Mouse (Mus musculus): ENCODE measurements around the gene Aim2. TPM values are rescaled to one million over a fixed set of nuclear protein-coding genes. Genes with fewer than 3 reads are reported as not detected.

The Aim2 gene
- total RNA-seq, 2 experiments from 2014 or later, result 2.5 to 4.1 TPM

DNA sequence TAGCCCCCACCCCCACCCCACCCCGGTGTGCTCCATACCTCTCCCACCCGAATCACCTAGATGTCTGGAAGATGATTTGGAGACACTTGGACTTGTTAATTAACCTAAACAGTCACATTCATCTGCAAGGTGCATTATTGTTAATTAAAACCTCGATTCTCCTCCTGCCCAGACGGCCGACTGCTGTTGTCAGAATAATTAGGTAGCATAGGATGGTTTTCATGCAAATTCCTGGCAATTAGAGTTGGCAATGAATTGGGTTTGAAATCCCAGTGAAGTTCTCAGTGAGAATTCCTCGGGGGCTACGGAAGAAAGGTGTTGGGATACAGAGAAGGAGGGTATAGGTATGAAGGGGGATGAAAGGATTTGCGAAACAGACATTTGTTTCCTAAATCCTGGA is 22.2 kb upstream of the Aim2 start:
- DNase-seq (ENCODE audit: extremely low spot score in 1 of 2, low spot score in 2 of 2), result no peak
- Histone ChIP-seq H3K27ac (no peak overlapping the region), H3K4me3 (no peak overlapping the region)
- intact Hi-C loops (cut with DNase I), result no loop called here
- TF ChIP-seq CTCF (IDR thresholded peaks at IDR 0.05), result no peak

DNA sequence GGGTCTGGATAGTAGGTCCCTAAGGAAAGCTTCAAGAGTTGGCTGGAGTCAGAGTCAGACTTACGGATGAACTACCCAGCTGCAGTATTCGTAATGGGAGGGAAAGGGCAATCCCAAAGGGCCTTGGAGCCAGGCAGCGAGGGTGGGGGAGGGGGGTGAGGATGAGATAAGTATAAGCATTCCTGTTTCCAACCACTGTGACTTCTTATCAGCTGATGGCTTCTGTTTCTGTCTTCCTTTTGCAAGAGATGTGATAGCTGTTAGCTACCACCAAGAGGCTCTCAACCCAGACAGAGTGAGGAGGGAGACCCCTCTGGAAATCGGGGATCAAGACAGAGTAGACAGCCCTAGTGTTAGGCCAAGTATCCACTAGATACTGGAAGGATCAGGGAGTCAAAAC is 21.5 kb upstream of the Aim2 start:
- no peak overlapping the region for H3K4me3 ChIP-seq

DNA sequence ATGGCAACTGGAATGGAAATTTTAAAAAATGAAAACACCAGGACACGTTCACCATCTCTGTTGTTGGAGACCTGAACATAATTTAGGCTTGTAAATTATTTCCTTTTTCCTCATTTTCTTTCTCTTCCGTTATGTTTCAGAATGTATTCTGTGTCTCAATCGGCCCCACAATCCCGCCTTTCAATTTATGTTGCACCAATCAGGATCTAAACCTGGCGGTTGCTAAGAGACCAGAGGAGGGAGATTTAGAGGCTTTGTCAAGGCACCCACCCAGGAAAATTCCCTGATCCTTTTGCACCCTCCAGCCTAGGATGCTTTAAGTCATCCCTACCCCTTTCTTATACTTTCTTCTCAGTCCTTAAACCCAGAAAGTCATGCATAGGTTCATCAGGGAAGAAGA is 20.9 kb upstream of the Aim2 start:
- H3K4me3 ChIP-seq, result no peak overlapping the region
- TF ChIP-seq CTCF (IDR thresholded peaks at IDR 0.05), result no peak
- no peak overlapping the region for H3K27ac ChIP-seq
- intact Hi-C loops (cut with DNase I), result no loop called here
- no peak for DNase-seq (ENCODE audit: extremely low spot score in 1 of 2, low spot score in 2 of 2)

More for the DNA sequence above, 21.5 kb upstream of the Aim2 start:
- no peak for DNase-seq (ENCODE audit: extremely low spot score in 1 of 2, low spot score in 2 of 2)
- no peak overlapping the region for H3K27ac ChIP-seq
- intact Hi-C loops (cut with DNase I), result no loop called here
- TF ChIP-seq CTCF (IDR thresholded peaks at IDR 0.05), result no peak

DNA sequence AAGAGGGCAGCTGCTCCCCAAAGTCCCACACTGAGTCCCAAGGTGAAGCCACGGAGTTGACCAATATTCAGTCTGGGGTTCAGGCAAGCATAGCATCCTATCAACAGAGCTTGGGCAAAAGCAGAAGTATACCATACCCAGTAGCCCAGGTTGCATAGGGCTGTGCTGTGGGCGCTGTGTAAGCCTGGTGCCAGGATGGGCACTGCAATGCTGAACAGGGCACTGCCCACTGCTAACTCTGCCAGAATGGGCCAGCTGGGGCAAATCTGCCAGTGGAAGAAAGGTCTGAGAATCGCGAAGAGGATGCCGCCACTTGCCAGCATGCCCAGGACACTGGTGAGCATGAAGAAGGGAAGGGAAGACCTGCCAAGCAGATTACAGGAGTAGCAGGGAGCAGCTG is 18.3 kb upstream of the Aim2 start:
- intact Hi-C loops (cut with DNase I), result no loop called here
- no peak overlapping the region for H3K27ac ChIP-seq
- no peak for DNase-seq (ENCODE audit: extremely low spot score in 1 of 2, low spot score in 2 of 2)
- TF ChIP-seq CTCF (IDR thresholded peaks at IDR 0.05), result no peak
- H3K4me3 ChIP-seq, result no peak overlapping the region

DNA sequence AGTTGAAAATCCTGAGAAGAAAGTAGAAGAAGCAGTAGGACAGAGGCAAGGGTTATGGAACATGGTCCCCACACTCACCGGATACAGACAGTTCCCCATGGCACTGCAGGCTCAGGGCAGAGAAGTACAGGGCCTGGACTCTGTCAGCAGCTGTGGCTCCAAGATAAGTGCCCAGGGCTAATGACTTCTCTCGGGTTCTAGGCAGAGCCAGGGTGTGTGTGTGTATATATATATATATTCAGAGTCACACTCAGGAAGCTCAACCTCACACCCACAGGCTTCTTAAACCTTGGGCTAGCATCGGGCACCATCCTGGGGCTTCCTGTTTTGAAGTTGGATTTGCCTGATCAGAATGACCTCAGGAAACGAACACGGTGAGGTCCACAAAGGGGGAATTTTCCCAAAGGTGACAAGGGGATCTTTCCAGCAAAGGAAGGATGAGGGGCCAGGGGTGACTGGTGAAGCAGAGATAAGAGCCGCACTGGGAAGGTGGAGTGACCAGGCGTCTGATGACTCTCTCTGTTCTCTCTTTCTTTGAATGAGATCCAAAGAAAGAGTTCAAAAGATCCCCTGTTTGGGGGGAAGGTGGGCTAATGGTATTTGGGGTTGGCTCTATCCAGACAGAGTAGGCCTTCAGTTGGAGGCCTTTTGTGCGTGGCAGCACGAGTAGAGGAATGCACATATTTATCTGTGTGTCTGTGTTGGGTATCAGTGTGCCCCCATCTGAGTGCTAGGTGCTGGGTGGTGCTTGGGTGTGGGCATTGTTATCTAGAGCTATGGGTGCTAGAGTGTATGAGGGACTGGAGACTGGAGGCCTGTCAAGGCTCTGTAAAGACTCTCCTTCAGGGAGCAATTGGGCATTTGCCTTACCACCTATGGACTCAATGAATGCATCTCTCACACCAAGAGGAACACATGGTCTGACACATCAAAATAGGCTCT is 17.1 kb upstream of the Aim2 start, which contains the start of gene Ackr1:
Ackr1 (minus strand) TSS at position 439 of the 942 bp plus-strand sequence.
- intact Hi-C loops (cut with DNase I), result no loop called here
- TF ChIP-seq CTCF (IDR thresholded peaks at IDR 0.05), result no peak
- Histone ChIP-seq H3K4me3 (no peak within 1 kb of the TSS), H3K27ac (no peak within 1 kb of the TSS)
- DNase-seq (ENCODE audit: extremely low spot score in 1 of 2, low spot score in 2 of 2), result no peak

DNA sequence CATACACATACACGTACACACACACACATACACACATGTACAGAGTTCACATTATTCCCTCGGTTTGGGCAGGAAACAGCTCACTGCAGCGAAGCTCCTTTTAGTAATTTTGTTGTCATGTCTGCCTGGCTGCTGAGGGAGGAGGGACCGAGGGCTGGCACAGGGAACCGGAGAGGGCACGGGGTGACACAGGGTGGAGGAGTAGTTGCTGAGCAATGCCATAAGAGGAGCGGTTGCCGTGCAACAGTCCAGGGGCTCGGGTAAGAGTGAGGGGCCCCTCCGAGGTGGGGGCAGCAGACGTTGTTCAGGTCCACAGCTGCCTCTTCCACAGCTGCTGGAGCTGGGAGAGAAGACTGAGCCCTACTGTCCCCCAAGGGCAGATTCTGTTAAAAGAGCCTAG is 14.8 kb upstream of the Aim2 start:
- peak overlapping the region; percentile 66 for H3K27ac ChIP-seq
- no peak overlapping the region for H3K4me3 ChIP-seq
- TF ChIP-seq CTCF (IDR thresholded peaks at IDR 0.05), result no peak
- intact Hi-C loops (cut with DNase I), result no loop called here
- DNase-seq (ENCODE audit: extremely low spot score in 1 of 2, low spot score in 2 of 2), result no peak

DNA sequence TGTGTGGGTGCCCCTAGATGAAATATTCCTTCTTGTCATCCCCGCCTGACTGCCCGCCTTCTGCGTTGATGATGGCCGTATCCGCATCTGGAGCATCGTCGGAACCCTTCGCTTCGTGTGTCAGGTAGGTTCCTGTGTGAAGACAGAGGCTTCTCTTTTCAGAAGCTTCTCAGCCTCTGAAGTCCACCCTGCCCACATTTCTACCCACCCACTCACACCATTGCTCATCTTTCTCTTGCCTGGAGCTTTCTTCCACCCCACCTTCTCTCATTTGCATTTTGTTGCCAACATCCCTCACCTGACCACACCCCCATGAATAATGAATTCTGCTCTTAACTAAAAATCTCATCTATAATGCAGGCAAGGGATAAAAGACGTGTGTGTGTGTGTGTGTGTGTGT is 13.7 kb upstream of the Aim2 start:
- DNase-seq (ENCODE audit: extremely low spot score in 1 of 2, low spot score in 2 of 2), result peak; percentile 47 to 49
- Histone ChIP-seq H3K4me3 (no peak overlapping the region), H3K27ac (peak overlapping the region; percentile 66; the same call in 1 of the 2 replicates)
- no peak for TF ChIP-seq CTCF (IDR thresholded peaks at IDR 0.05)
- intact Hi-C loops (cut with DNase I), result loop anchor here (1.0 kb wide), 2 partner anchors 20 to 30 kb away; partner anchors contain the start of gene Cadm3

DNA sequence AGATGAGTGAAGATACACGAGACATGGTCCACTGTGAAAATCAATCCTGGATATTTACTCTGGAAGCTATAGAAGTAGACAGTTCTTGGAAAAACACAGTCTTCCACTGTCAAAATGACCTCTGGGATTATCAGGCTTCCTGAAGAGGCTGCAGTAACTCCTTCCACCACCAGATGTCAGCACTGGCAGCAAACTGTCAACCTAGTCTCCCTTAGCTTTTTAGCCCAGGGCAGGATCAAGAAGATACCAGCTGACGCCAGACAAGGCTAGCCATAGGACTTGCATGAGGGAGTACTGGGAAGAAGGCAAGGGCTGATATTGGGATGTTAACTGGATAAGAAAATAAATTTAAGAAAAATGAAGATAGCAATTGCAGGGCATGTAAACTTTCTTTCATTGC is 11.1 kb upstream of the Aim2 start:
- peak; percentile 95 for TF ChIP-seq CTCF (IDR thresholded peaks at IDR 0.05)
- intact Hi-C loops (cut with DNase I), result loop anchor here (1.0 to 2.0 kb wide), 2 partner anchors 38 to 59 kb away; no protein-coding TSS in a partner anchor
- Histone ChIP-seq H3K27ac (no peak overlapping the region), H3K4me3 (no peak overlapping the region)
- DNase-seq (ENCODE audit: extremely low spot score in 1 of 2, low spot score in 2 of 2), result peak; percentile 49 to 70

DNA sequence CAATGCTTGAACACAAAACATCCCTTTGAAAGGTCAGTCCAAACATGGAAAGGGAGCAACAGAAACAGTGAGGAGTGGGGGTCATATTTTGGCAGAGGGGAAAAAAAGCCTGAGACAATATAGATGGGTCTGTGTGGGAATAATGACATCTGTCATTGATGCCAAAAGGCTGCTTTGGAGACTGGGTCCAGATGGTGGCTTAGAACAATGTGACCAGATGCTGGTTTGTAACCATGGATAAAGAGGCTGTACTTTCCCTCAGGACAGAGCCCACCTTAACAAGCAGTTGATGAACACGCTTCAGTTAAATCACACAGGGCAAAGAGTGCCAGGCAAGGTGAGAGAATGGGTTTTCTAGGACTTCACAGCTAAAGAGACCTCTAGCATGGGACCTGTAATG is 8.3 kb upstream of the Aim2 start:
- H3K27ac ChIP-seq, result no peak overlapping the region
- no peak overlapping the region for H3K4me3 ChIP-seq
- no peak for DNase-seq (ENCODE audit: extremely low spot score in 1 of 2, low spot score in 2 of 2)
- TF ChIP-seq CTCF (IDR thresholded peaks at IDR 0.05), result no peak
- intact Hi-C loops (cut with DNase I), result no loop called here

DNA sequence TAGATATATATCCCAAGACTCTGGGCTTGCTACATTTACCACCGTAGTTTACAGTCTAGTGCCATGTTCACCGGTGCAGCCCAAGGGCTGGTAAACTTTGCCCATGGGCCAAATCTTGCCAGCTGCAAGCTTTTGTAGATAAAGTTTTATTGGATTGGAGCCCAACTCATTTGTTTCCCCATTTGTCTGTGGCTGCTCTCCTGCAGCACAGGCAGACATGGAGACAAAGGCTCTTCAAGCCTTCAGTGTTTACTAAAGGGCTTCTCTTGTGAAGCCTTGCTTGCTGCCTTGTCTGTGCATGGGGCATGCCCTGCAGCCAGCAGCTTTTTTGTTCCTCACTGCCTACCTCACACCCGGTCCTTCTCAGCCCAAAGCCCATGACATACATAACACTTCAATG is 6.7 kb upstream of the Aim2 start:
- intact Hi-C loops (cut with DNase I), result no loop called here
- DNase-seq (ENCODE audit: extremely low spot score in 1 of 2, low spot score in 2 of 2), result no peak
- no peak overlapping the region for H3K27ac ChIP-seq
- H3K4me3 ChIP-seq, result no peak overlapping the region
- no peak for TF ChIP-seq CTCF (IDR thresholded peaks at IDR 0.05)

DNA sequence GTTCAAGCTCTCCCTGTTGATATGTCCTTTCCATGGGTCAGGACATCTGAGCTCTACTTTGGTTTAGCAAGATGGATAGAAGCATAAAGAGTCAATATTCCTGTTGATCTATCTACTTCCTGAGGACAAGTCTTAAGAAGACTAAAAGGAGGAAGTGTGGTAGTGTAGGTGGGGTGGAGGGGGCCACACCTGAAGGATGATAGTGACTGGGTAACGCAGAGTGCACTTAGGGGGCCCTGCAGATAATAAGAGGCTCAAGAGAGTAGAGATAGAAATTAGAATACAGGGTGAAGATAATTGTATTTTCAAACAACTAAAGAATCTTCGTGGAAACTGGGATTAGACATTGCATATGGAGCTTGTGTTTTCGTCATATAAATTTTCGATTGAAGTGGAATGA is 5.6 kb upstream of the Aim2 start:
- intact Hi-C loops (cut with DNase I), result no loop called here
- Histone ChIP-seq H3K27ac (no peak overlapping the region), H3K4me3 (no peak overlapping the region)
- TF ChIP-seq CTCF (IDR thresholded peaks at IDR 0.05), result no peak
- DNase-seq (ENCODE audit: extremely low spot score in 1 of 2, low spot score in 2 of 2), result no peak

DNA sequence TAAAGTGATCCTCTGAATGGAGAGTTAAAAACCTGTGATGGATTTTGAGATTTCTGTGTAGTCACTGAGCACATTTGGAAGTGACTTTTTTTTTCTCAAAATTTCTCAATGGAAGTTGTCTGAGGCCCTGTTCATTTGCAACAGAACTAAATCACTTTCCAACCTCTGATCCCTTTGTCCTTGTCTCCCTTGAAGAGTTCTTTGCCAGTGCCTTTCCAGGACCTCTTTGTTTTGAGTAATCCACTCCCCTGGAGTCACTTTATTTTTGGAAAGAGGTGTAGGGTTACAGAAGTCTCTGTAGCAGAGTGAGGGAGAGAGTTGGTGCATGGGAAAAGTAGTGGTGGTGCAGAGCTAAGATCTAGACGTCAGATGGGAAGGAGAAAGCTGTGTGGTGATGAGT is 2.2 kb upstream of the Aim2 start:
- no peak for DNase-seq (ENCODE audit: extremely low spot score in 1 of 2, low spot score in 2 of 2)
- intact Hi-C loops (cut with DNase I), result no loop called here
- no peak for TF ChIP-seq CTCF (IDR thresholded peaks at IDR 0.05)
- no peak overlapping the region for H3K4me3 ChIP-seq
- no peak overlapping the region for H3K27ac ChIP-seq

DNA sequence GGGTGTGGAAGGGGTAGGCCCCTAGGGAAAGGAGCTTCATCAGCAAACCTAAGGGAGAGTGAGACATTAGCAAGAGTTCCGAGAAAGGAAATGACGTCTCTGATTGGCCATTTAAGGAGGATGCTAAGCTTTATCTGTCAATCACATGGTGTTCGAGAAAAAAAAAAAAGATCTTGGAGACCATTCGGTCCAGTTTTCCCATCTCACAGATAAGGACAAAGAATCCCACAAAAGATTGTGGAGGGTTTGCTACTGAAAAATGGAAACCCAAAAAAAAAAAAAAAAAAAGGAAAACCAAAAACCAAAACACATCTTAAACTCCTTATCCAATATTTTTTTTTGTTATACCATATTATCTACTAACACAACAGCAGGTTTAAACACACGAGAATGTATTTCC is 1.5 kb upstream of the Aim2 start:
- Histone ChIP-seq H3K4me3 (no peak overlapping the region), H3K27ac (no peak overlapping the region)
- TF ChIP-seq CTCF (IDR thresholded peaks at IDR 0.05), result no peak

More for the DNA sequence above, 1.5 kb upstream of the Aim2 start:
- no peak for DNase-seq (ENCODE audit: extremely low spot score in 1 of 2, low spot score in 2 of 2)
- intact Hi-C loops (cut with DNase I), result no loop called here

Measured in left cerebral cortex, adult 2 months (tissue).